Mouse (Mus musculus) layer of hippocampus, adult 11-12 months (tissue): ENCODE results near the gene Akap7.

Experiments used
- DNase-seq: peaks from one replicate; pipeline ENCODE4 v3.0.0; 2022; ENCODE audit warnings: low spot score

The Akap7 gene

GRCm38 (mm10) chr10:25126035-25126434, 181.6 kb downstream of the Akap7 start:
- no peak for DNase-seq

- no peak for DNase-seq
Observed at GRCm38 (mm10) chr10:25120871-25121554, 186.7 kb downstream of the Akap7 start.
